Mouse (Mus musculus): ENCODE data around the gene 1700102P08Rik. TPM values are rescaled to one million over a fixed set of nuclear protein-coding genes. Genes with fewer than 3 reads are reported as not detected.

Gene 1700102P08Rik
- polyA plus RNA-seq, 1 experiment from 2014 or later = 0.55 TPM

GRCm38 (mm10) chr9:108451170-108451493 is 58.5 kb downstream of the 1700102P08Rik start:
- Histone ChIP-seq H3K4me2 (ENCODE audit: low read length) (peak overlapping the region; percentile 89), H3K9ac (ENCODE audit: low read length) (peak overlapping the region; percentile 60), H3K36me3 (ENCODE audit: control insufficient read depth, insufficient read depth, low read length) (peaks cover 12% of the 10 kb centered on the region), H3K27ac (ENCODE audit: low read depth) (peak overlapping the region; percentile 71), H3K27me3 (replicated peaks; ENCODE audit: control insufficient read depth, insufficient read depth, low read length) (no peaks in the 10 kb centered on the region), H3K4me3 (ENCODE audit: low read depth, low read length) (peak overlapping the region; percentile 59), H3K4me1 (replicated peaks; ENCODE audit: control insufficient read depth, insufficient read depth, low read length) (peaks cover 34% of the 10 kb centered on the region), H3K9me3 (ENCODE audit: control insufficient read depth, low read length) (no peaks in the 10 kb centered on the region)
- ATAC-seq (replicated peaks; ENCODE audit: low FRiP score, low TSS enrichment, low read depth) = no peak
- WGBS = 88% methylated on average over 6 of the region's 6 CpGs
- DNase-seq (ENCODE audit: low spot score) = no peak

DNA sequence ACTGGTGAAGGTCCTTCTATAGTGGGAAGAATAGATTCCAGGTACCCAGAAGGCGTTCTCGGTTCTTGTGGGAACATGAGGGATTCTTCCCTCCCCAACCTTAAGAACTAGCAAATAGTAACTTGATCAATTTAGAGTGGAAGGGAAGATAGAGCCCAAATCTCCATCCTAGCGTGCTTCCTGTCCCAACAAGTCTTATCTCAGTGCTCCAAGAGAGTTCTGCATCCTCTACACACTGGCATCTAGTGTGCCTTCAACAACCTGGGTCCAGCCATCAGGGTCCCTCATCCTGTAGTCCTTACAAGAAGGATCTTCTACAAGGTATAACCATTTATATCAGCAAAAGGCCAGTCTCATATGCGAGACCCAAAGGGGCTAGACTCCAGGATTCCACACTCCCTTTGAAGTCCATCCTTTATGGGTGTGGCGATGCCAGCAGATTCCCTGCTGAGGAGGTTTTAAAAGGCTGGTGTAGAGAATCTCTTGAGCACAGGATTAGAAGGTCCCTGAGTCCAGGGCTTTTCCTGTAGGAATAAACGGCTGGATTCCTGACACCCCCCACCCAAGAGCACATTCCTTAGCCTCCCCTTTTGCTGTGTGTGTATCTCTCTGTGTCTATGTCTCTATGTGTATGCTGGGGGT is 59.0 kb downstream of the 1700102P08Rik start:
- H3K27me3 ChIP-seq (replicated peaks; ENCODE audit: control insufficient read depth, insufficient read depth, low read length) = no peaks in the 10 kb centered on the region
- peak overlapping the region; percentile 92 for H3K27ac ChIP-seq (ENCODE audit: low read depth)
- H3K9ac ChIP-seq (ENCODE audit: low read length) = peak overlapping the region; percentile 60
- no peaks in the 10 kb centered on the region for H3K9me3 ChIP-seq (ENCODE audit: control insufficient read depth, low read length)
- DNase-seq (ENCODE audit: low spot score) (peak; percentile 59), ATAC-seq (replicated peaks; ENCODE audit: low FRiP score, low TSS enrichment, low read depth) (no peak)
- peak overlapping the region; percentile 59 for H3K4me3 ChIP-seq (ENCODE audit: low read depth, low read length)
- H3K36me3 ChIP-seq (ENCODE audit: control insufficient read depth, insufficient read depth, low read length) = peaks cover 12% of the 10 kb centered on the region
- WGBS = 46% methylated on average over 6 of the region's 6 CpGs
- peaks cover 34% of the 10 kb centered on the region for H3K4me1 ChIP-seq (replicated peaks; ENCODE audit: control insufficient read depth, insufficient read depth, low read length)
- H3K4me2 ChIP-seq (ENCODE audit: low read length) = peak overlapping the region; percentile 89

DNA sequence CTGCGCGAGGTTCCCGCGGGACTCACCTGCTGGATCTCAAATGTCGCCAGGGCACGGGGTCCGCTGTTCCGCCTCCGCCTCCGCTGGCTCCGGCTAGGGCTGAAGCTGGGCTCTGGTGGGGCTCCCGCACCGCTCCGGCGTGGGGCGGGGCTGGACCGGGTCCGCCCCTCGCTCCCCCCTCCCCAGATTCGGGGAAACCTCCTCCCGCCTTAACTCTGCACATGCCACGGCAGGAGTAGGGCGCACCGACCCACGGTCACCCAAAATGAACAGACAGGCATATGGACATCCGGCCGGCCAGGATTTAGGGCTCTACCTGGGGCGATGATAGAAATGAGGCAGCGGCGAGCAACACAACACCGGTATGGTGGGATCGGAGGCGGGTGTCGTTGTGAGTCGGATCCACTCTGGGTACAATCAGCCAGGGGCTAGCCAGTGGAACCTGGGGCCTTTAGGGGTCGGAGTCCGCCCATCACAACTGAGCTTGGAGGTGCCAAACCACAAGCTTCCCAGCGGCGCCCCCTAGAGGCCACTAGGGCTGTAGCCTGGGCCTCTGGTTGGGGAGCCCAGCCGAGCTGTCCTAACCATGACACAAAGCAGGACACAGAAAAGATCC is 59.8 kb downstream of the 1700102P08Rik start:
- peaks cover 12% of the 10 kb centered on the region for H3K36me3 ChIP-seq (ENCODE audit: control insufficient read depth, insufficient read depth, low read length)
- WGBS = under 1% methylated on average over 40 of the region's 40 CpGs
- DNase-seq (ENCODE audit: low spot score) = peak; percentile 98
- peak overlapping the region; percentile 59 for H3K4me3 ChIP-seq (ENCODE audit: low read depth, low read length)
- H3K9ac ChIP-seq (ENCODE audit: low read length) = peak overlapping the region; percentile 60
- ATAC-seq (replicated peaks; ENCODE audit: low FRiP score, low TSS enrichment, low read depth) = peak; percentile 87
- H3K27ac ChIP-seq (ENCODE audit: low read depth) = peak overlapping the region; percentile 92
- H3K4me2 ChIP-seq (ENCODE audit: low read length) = peak overlapping the region; percentile 89
- H3K9me3 ChIP-seq (ENCODE audit: control insufficient read depth, low read length) = no peaks in the 10 kb centered on the region
- no peaks in the 10 kb centered on the region for H3K27me3 ChIP-seq (replicated peaks; ENCODE audit: control insufficient read depth, insufficient read depth, low read length)
- H3K4me1 ChIP-seq (replicated peaks; ENCODE audit: control insufficient read depth, insufficient read depth, low read length) = peaks cover 34% of the 10 kb centered on the region

DNA sequence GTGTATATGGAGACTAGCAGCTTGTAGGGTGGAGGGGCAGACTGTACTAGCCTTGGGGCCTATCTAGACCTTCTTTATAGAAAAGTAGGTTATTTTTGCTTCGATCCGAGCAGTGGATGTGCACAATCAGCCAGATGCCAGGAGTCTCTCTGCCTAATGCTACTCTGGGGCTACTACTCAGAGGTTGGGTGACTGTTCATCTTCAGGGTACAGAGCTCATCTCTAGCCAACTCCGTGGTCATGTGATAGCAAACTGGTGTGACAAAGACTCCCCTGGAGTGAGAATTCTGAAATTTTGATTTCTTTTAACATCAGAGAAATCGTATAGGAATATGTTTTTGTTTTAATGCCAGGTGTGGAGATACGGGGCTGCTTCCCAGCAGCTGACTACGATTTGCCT is 60.3 kb downstream of the 1700102P08Rik start:
- peaks cover 34% of the 10 kb centered on the region for H3K4me1 ChIP-seq (replicated peaks; ENCODE audit: control insufficient read depth, insufficient read depth, low read length)
- peak overlapping the region; percentile 92 for H3K27ac ChIP-seq (ENCODE audit: low read depth)
- DNase-seq (ENCODE audit: low spot score) (no peak), ATAC-seq (replicated peaks; ENCODE audit: low FRiP score, low TSS enrichment, low read depth) (peak; percentile 38)
- 28% methylated on average over 6 of the region's 6 CpGs for WGBS
- peak overlapping the region; percentile 89 for H3K4me2 ChIP-seq (ENCODE audit: low read length)
- peaks cover 9% of the 10 kb centered on the region for H3K36me3 ChIP-seq (ENCODE audit: control insufficient read depth, insufficient read depth, low read length)
- peak overlapping the region; percentile 60 for H3K9ac ChIP-seq (ENCODE audit: low read length)
- peak overlapping the region; percentile 59 for H3K4me3 ChIP-seq (ENCODE audit: low read depth, low read length)
- H3K9me3 ChIP-seq (ENCODE audit: control insufficient read depth, low read length) = no peaks in the 10 kb centered on the region
- no peaks in the 10 kb centered on the region for H3K27me3 ChIP-seq (replicated peaks; ENCODE audit: control insufficient read depth, insufficient read depth, low read length)

- peak overlapping the region; percentile 89 for H3K4me2 ChIP-seq (ENCODE audit: low read length)
Measured at GRCm38 (mm10) chr9:108453458-108453857, 60.9 kb downstream of the 1700102P08Rik start.

GRCm38 (mm10) chr9:108454429-108454828 is 61.8 kb downstream of the 1700102P08Rik start:
- no peak for ATAC-seq (replicated peaks; ENCODE audit: low FRiP score, low TSS enrichment, low read depth)
- no peak overlapping the region for H3K9ac ChIP-seq (ENCODE audit: low read length)

More at GRCm38 (mm10) chr9:108453458-108453857, 60.9 kb downstream of the 1700102P08Rik start:
- H3K27ac ChIP-seq (ENCODE audit: low read depth) = peak overlapping the region; percentile 92
- H3K36me3 ChIP-seq (ENCODE audit: control insufficient read depth, insufficient read depth, low read length) = peaks cover 3% of the 10 kb centered on the region
- H3K27me3 ChIP-seq (replicated peaks; ENCODE audit: control insufficient read depth, insufficient read depth, low read length) = no peaks in the 10 kb centered on the region
- H3K4me1 ChIP-seq (replicated peaks; ENCODE audit: control insufficient read depth, insufficient read depth, low read length) = peaks cover 34% of the 10 kb centered on the region
- 54% methylated on average over 4 of the region's 4 CpGs for WGBS
- DNase-seq (ENCODE audit: low spot score) (no peak), ATAC-seq (replicated peaks; ENCODE audit: low FRiP score, low TSS enrichment, low read depth) (no peak)
- H3K4me3 ChIP-seq (ENCODE audit: low read depth, low read length) = peak overlapping the region; percentile 59
- H3K9ac ChIP-seq (ENCODE audit: low read length) = peak overlapping the region; percentile 60; the same call in 1 of the 2 replicates
- H3K9me3 ChIP-seq (ENCODE audit: control insufficient read depth, low read length) = no peaks in the 10 kb centered on the region

GRCm38 (mm10) chr9:108455747-108456571 is 63.4 kb downstream of the 1700102P08Rik start:
- Histone ChIP-seq H3K4me2 (ENCODE audit: low read length) (no peak overlapping the region), H3K9me3 (ENCODE audit: control insufficient read depth, low read length) (no peaks in the 10 kb centered on the region), H3K27ac (ENCODE audit: low read depth) (no peak overlapping the region), H3K4me1 (replicated peaks; ENCODE audit: control insufficient read depth, insufficient read depth, low read length) (peaks cover 16% of the 10 kb centered on the region), H3K27me3 (replicated peaks; ENCODE audit: control insufficient read depth, insufficient read depth, low read length) (no peaks in the 10 kb centered on the region), H3K36me3 (ENCODE audit: control insufficient read depth, insufficient read depth, low read length) (no peaks in the 10 kb centered on the region), H3K9ac (ENCODE audit: low read length) (no peak overlapping the region), H3K4me3 (ENCODE audit: low read depth, low read length) (no peak overlapping the region)
- WGBS = 70% methylated on average over 12 of the region's 12 CpGs
- ATAC-seq (replicated peaks; ENCODE audit: low FRiP score, low TSS enrichment, low read depth) (no peak), DNase-seq (ENCODE audit: low spot score) (no peak)

More at GRCm38 (mm10) chr9:108454429-108454828, 61.8 kb downstream of the 1700102P08Rik start:
- H3K27me3 ChIP-seq (replicated peaks; ENCODE audit: control insufficient read depth, insufficient read depth, low read length) = no peaks in the 10 kb centered on the region
- no peak for DNase-seq (ENCODE audit: low spot score)
- H3K9me3 ChIP-seq (ENCODE audit: control insufficient read depth, low read length) = no peaks in the 10 kb centered on the region
- 90% methylated on average over 6 of the region's 6 CpGs for WGBS
- no peaks in the 10 kb centered on the region for H3K36me3 ChIP-seq (ENCODE audit: control insufficient read depth, insufficient read depth, low read length)
- H3K4me1 ChIP-seq (replicated peaks; ENCODE audit: control insufficient read depth, insufficient read depth, low read length) = peaks cover 31% of the 10 kb centered on the region
- no peak overlapping the region for H3K4me3 ChIP-seq (ENCODE audit: low read depth, low read length)
- H3K4me2 ChIP-seq (ENCODE audit: low read length) = no peak overlapping the region
- no peak overlapping the region for H3K27ac ChIP-seq (ENCODE audit: low read depth)

- ATAC-seq (replicated peaks; ENCODE audit: low FRiP score, low TSS enrichment, low read depth) = no peak
- no peak overlapping the region for H3K27ac ChIP-seq (ENCODE audit: low read depth)
- H3K9me3 ChIP-seq (ENCODE audit: control insufficient read depth, low read length) = no peaks in the 10 kb centered on the region
- no peaks in the 10 kb centered on the region for H3K27me3 ChIP-seq (replicated peaks; ENCODE audit: control insufficient read depth, insufficient read depth, low read length)
- no peaks in the 10 kb centered on the region for H3K36me3 ChIP-seq (ENCODE audit: control insufficient read depth, insufficient read depth, low read length)
- H3K4me1 ChIP-seq (replicated peaks; ENCODE audit: control insufficient read depth, insufficient read depth, low read length) = peaks cover 17% of the 10 kb centered on the region
- H3K4me2 ChIP-seq (ENCODE audit: low read length) = no peak overlapping the region
- DNase-seq (ENCODE audit: low spot score) = no peak
- H3K9ac ChIP-seq (ENCODE audit: low read length) = no peak overlapping the region
- H3K4me3 ChIP-seq (ENCODE audit: low read depth, low read length) = no peak overlapping the region
- WGBS = 84% methylated on average over 10 of the region's 10 CpGs
Measured at GRCm38 (mm10) chr9:108456953-108457352, 64.3 kb downstream of the 1700102P08Rik start.

All from intestine, embryonic 14.5 days (tissue).